Mouse (Mus musculus): ENCODE measurements around the gene Psmd3. TPM values are rescaled to one million over a fixed set of nuclear protein-coding genes. Genes with fewer than 3 reads are reported as not detected.

The Psmd3 gene
- total RNA-seq, 4 experiments from 2014 or later = 115 to 121 (median 117) TPM

Other genes with a start within 250 kb of the Psmd3 start
- gene Mien1, start 243.6 kb upstream of the Psmd3 start, total RNA-seq (2022) = 100 to 1,000 TPM in 1 of 4 experiments, 10 to 100 TPM in 3; 78.5 to 100 (median 88.6) TPM
- gene Grb7, start 236.2 kb upstream of the Psmd3 start, total RNA-seq (2022) = under 1 TPM in 3 of 4 experiments, not detected in 1; 0.13 to 0.70 (median 0.42) TPM
- 1 to 10 TPM in 1 of 4 experiments, under 1 TPM in 3; 0.49 to 1.0 (median 0.75) TPM for gene Ikzf3, start 136.5 kb upstream of the Psmd3 start, total RNA-seq (2022)
- 1 to 10 TPM in 1 of 4 experiments, under 1 TPM in 2, not detected in 1; 0.51 to 1.1 (median 0.74) TPM for gene Zpbp2, start 131.5 kb upstream of the Psmd3 start, total RNA-seq (2022)
- gene Ormdl3, start 95.2 kb upstream of the Psmd3 start, total RNA-seq (2022) = 100 to 1,000 TPM; 102 to 147 (median 129) TPM
- gene Lrrc3c, start 84.3 kb upstream of the Psmd3 start, total RNA-seq (2022) = not detected
- 10 to 100 TPM; 12.6 to 16.2 (median 14.5) TPM for gene Gm12355, start 56.9 kb upstream of the Psmd3 start, total RNA-seq (2022)
- gene Gsdma3, start 56.2 kb upstream of the Psmd3 start, total RNA-seq (2022) = 10 to 100 TPM in 1 of 4 experiments, 1 to 10 TPM in 3; 1.5 to 14.3 (median 4.9) TPM
- under 1 TPM in 1 of 4 experiments, not detected in 3; 0.63 TPM for gene Gsdma2, start 35.8 kb upstream of the Psmd3 start, total RNA-seq (2022)
- gene Gsdma, start 18.2 kb upstream of the Psmd3 start, total RNA-seq (2022) = not detected
- not detected for gene Csf3, start 18.7 kb downstream of the Psmd3 start, total RNA-seq (2022)
- gene Med24, start 46.9 kb downstream of the Psmd3 start, total RNA-seq (2022) = 10 to 100 TPM; 47.7 to 63.3 (median 55.7) TPM
- 100 to 1,000 TPM in 1 of 4 experiments, 10 to 100 TPM in 3; 67.1 to 111 (median 82.9) TPM for gene Thra, start 58.1 kb downstream of the Psmd3 start, total RNA-seq (2022)
- 100 to 1,000 TPM; 140 to 286 (median 201) TPM for gene Nr1d1, start 92.8 kb downstream of the Psmd3 start, total RNA-seq (2022)
- gene Msl1, start 113.0 kb downstream of the Psmd3 start, total RNA-seq (2022) = 10 to 100 TPM; 93.5 to 98.5 (median 93.7) TPM
- gene Casc3, start 122.4 kb downstream of the Psmd3 start, total RNA-seq (2022) = 10 to 100 TPM; 34.3 to 47.2 (median 41.6) TPM
- 1 to 10 TPM in 2 of 4 experiments, under 1 TPM in 2; 0.55 to 1.8 (median 1.0) TPM for gene Rapgefl1, start 154.2 kb downstream of the Psmd3 start, total RNA-seq (2022)
- 10 to 100 TPM; 20.4 to 26.7 (median 23.5) TPM for gene Wipf2, start 181.1 kb downstream of the Psmd3 start, total RNA-seq (2022)
- gene Cdc6, start 225.2 kb downstream of the Psmd3 start, total RNA-seq (2022) = under 1 TPM; 0.20 to 0.95 (median 0.72) TPM
- 10 to 100 TPM; 21.3 to 36.8 (median 30.8) TPM for gene Rara, start 245.3 kb downstream of the Psmd3 start, total RNA-seq (2022)

All from adrenal gland, adult 8-10 months (tissue).